Mouse (Mus musculus): ENCODE data around the gene Olfr462. TPM values are rescaled to one million over a fixed set of nuclear protein-coding genes. Genes with fewer than 3 reads are reported as not detected.
"Not testable (repeated sequence)": the region's sequence is repeated elsewhere in the genome, so short reads cannot be mapped to it uniquely, and the experiment has no call there.

Gene Olfr462
- total RNA-seq, 2 experiments from 2014 or later, result not detected

DNA sequence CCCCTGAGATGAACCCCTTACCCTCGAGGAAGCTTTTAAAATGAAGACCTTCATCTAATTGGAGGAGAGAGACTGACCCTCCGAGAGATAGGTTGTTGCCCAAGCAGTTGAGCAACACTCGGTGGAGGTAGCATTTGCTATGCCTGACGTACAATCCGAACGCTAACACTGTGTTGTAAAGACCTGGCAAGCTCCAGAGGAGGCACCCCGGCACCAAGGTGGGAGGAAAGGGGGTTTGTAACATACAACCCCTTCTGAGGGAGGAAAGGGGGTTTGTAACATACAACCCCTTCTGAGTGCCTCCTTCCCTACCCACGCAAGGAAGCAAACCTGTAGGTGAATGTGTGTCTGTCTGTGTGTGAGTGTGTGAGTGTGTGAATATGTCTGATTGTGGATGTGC is 20.3 kb downstream of the Olfr462 start:
- Histone ChIP-seq H3K27ac (no peak overlapping the region), H3K4me3 (no peak overlapping the region)
- TF ChIP-seq CTCF (conservative IDR thresholded peaks at IDR 0.05), result no peak
- no peak for DNase-seq (ENCODE audit: low spot score in 2 of 2)

DNA sequence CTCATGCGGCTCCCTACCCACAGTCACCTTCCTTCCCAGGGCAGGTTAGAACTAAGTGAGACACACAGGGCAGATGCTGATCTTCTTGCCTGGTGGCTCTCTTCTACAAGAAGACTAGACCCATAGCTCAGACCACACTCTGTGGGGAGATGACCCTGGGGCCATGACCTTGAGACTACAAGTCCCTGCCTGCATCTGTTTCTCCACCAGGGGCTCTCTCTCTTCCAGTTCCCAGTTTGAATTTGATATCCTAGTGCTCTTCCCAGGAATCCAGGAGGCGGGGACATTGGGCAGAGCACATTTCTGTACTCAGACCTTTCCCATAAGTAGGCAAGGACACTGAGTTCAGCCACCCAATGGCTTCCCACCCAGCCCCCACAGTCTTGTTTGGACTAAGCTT is 22.0 kb downstream of the Olfr462 start:
- no peak for TF ChIP-seq CTCF (conservative IDR thresholded peaks at IDR 0.05)
- H3K27ac ChIP-seq, result no peak overlapping the region
- DNase-seq (ENCODE audit: low spot score in 2 of 2), result no peak
- H3K4me3 ChIP-seq, result no peak overlapping the region

DNA sequence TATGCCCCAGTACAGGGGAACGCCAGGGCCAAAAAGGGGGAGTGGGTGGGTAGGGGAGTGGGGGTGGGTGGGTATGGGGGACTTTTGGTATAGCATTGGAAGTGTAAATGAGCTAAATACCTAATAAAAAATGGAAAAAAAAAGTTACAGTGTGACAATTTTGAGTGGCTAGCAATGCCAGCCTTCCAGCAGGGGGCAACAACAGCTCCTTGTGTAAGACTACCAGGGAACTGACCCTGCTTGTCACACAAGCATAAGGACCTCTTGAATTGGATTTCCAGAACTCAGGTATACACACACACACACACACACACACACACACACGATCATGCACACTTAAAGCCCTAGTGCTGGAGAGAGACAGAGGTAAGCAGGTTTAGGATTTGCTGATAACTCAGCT is 25.2 kb downstream of the Olfr462 start:
- DNase-seq (ENCODE audit: low spot score in 2 of 2); H3K4me3 ChIP-seq; H3K27ac ChIP-seq: not testable (repeated sequence)
- peak; percentile 51 for TF ChIP-seq CTCF (conservative IDR thresholded peaks at IDR 0.05)

DNA sequence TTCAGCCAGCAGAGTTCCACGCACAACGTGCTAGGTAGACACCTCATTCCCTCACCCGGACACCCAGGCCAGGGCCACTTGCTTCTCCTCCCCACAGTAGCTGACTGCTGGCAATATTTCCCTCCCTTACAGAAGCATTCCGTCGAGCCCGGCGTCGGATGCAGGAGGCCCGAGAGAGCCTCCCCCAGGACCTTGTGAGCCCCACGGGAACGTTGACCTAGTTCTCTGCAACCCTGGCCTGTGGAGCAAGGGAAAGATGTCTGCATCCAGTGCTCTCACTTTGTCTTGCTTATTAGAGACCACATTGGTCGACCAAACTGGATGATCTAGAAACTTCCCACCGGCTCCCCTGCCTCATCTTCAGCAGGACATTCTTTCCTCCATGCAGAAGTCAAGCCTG is 29.3 kb downstream of the Olfr462 start:
- Histone ChIP-seq H3K27ac (no peak overlapping the region), H3K4me3 (no peak overlapping the region)
- DNase-seq (ENCODE audit: low spot score in 2 of 2), result no peak
- no peak for TF ChIP-seq CTCF (conservative IDR thresholded peaks at IDR 0.05)

DNA sequence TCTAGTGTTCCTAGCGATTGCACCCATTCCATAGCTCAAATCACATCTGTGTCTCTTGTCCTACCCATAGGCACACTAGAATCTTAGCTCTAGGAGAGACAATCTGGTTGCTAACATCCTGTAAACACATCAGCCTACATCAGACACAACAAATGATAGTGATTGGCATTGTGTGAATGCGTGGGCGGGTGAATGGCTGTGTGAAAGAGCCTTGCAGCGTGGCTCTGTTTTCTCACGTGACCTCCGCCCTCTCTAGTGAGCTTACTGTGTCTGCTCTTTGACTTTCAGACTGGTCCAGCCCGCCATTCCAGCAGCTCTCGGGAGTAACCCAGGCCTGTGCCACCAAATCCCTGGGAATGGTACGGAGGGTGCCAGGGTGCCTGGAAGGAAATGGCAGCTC is 31.6 kb downstream of the Olfr462 start:
- H3K27ac ChIP-seq, result no peak overlapping the region
- TF ChIP-seq CTCF (conservative IDR thresholded peaks at IDR 0.05), result no peak
- DNase-seq (ENCODE audit: low spot score in 2 of 2), result no peak
- H3K4me3 ChIP-seq, result no peak overlapping the region

DNA sequence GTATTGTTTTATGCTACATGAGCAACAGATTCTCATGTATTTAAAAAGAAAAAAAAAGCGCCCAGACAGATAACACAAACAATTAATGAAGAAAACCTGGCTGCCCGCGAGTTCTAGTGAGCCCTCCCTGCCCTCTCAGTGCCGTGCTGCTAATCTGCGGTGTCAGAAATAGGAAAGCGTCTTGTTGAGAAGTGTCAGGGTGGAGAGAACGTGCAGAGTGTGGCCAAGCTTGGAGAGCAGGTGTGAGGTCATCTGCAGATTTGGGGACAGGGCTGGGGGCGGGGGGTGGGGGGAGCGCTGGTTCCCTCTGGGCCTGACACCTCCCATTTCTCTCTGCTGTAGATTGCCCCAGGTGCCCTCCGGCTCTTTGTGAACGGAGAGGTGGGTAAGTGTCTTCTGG is 32.8 kb downstream of the Olfr462 start:
- H3K27ac ChIP-seq, result no peak overlapping the region
- no peak overlapping the region for H3K4me3 ChIP-seq
- TF ChIP-seq CTCF (conservative IDR thresholded peaks at IDR 0.05), result no peak
- no peak for DNase-seq (ENCODE audit: low spot score in 2 of 2)

DNA sequence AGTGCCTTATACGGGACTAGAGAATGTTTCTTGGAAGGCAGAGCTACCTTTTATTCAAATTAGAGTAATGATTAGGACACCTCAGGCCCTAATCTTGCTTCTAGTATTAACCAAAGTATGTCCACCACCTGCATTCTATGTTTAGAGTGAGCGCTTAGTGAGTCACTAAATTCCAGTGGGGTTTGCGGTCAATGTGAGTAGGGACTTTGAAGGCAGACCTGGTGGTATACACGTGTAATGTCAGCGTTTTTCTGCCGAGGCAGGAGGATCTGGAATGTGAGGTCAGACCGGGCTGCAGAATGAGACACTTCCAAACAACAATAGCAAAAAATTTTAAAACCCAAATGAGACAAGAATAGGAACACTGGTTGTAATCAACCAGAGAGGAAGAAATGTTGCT is 37.5 kb downstream of the Olfr462 start:
- TF ChIP-seq CTCF (conservative IDR thresholded peaks at IDR 0.05), result no peak
- Histone ChIP-seq H3K27ac (no peak overlapping the region), H3K4me3 (no peak overlapping the region)
- DNase-seq (ENCODE audit: low spot score in 2 of 2), result no peak

DNA sequence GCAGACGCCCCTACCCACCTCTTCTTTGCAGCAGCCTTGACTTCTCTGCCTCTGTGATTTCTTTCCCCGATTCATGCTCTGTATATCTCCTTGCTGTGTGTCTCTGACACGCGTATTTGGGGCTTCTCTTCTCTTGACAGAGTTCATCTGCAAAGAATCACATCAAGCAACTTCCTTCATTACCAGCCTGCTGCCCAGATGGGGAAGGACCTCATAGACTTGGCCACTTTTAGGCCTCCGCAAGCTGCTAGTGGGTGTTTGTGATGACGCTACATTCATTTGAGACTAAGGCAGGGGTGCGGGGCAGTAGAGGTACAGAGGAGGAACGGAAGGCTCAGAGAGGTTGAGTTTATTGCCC is 38.5 kb downstream of the Olfr462 start:
- peak overlapping the region; percentile 88 for H3K27ac ChIP-seq
- TF ChIP-seq CTCF (conservative IDR thresholded peaks at IDR 0.05), result no peak
- peak overlapping the region; percentile 67 for H3K4me3 ChIP-seq
- DNase-seq (ENCODE audit: low spot score in 2 of 2), result peak; percentile 10 to 18

DNA sequence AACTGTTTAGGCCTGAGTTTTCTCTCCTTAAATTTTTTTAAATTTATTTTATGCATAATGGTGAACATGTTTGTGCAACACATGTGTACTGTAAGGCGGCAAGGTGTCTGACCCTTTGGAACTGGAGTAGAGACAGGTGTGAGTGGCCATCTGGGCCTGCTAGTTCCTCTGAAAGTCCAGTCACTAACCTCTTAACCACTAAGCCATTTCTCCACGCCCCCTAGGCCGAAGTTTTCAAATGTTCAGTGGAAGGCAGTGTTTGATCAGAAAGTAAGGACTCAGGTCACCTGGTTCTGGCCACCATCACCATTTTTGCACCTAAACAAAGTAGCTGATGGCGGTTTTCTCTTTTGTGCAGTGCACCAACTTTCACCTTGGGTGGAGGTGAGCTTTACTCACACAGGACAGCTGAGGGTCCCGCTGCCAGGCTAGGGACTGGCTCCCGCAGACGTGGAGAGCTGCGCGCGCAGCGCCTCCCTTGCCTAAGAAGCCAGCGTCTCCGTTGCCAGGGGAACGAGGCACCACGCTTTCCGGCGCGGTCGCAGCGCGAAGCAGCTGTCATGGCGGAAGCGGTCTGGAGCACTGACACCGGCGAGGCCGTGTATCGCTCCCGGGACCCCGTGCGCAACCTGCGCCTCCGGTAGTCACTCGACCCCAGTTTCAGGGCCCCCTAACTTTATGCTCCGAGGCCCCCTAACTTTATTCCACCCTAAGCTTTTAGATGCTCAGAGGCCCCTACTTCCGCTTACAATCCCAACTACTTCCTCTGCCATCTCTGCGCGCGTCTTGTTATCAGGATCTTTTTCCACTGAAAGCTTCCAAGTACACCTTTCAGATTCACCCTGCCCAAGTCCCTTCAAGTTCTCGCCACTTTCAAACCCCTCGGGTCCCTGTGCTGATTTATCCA is 39.1 kb downstream of the Olfr462 start, which contains the start of gene Mks1:
TSS of gene Mks1 (plus strand) at position 526 of the 907 bp plus-strand sequence.
- TF ChIP-seq CTCF (conservative IDR thresholded peaks at IDR 0.05), result 0 out of 2 replicates have a peak, but pooled peaks have one; percentile 7
- peak; percentile 84 to 88 for DNase-seq (ENCODE audit: low spot score in 2 of 2)
- Histone ChIP-seq H3K27ac (peak within 1 kb of the TSS; percentile 88), H3K4me3 (peak within 1 kb of the TSS; percentile 67)

DNA sequence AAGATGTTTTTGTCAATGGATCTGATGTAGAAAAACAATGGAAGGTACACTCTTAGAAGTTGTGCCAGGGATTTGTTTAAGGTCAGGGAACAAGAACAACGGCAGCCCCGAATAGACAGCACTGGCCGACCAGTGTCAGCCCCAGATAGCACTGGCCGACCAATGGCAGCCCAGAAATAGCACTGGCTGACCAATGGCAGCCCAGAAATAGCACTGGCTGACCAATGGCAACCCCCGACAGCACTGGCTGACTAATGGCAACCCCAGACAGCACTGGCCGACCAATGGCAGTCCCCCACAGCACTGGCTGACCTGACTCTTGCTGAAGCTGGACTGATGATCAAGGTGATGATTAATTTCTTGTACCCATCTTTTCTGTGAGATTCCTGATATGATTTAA is 44.2 kb downstream of the Olfr462 start:
- TF ChIP-seq CTCF (conservative IDR thresholded peaks at IDR 0.05), result no peak
- no peak overlapping the region for H3K4me3 ChIP-seq
- DNase-seq (ENCODE audit: low spot score in 2 of 2), result no peak
- H3K27ac ChIP-seq, result no peak overlapping the region

DNA sequence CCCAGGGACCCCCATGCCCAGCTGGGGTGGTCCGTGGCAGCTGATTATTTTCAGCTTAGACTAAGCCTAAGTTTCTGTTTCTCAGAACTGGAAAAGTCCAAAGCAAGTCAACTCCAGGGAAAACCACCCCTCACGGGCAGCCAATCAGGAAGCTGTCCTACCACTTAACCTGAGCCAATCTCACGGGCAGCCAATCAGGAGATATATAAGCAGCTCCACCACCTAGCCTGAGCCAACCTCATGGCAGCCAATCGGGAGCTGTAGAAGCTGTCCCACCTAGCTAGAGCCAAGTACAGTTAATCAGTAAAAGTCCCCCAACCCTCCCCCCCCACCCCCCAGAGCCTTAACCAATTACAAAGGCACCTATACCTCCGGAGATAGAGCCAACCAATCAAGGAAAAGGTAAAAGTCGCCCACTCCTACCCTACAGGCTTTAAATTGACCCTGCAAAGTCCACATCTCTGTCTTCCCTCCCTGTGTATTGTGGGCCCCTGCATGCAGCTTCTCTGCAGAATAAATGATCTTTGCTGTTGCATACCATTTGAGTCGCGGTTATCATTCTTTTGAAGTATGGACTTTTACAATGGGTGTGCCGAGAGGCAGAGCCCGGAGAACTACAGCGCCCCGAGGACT is 45.0 kb downstream of the Olfr462 start:
- TF ChIP-seq CTCF (conservative IDR thresholded peaks at IDR 0.05), result no peak
- no peak for DNase-seq (ENCODE audit: low spot score in 2 of 2)
- H3K27ac ChIP-seq, result no peak overlapping the region
- H3K4me3 ChIP-seq, result no peak overlapping the region

DNA sequence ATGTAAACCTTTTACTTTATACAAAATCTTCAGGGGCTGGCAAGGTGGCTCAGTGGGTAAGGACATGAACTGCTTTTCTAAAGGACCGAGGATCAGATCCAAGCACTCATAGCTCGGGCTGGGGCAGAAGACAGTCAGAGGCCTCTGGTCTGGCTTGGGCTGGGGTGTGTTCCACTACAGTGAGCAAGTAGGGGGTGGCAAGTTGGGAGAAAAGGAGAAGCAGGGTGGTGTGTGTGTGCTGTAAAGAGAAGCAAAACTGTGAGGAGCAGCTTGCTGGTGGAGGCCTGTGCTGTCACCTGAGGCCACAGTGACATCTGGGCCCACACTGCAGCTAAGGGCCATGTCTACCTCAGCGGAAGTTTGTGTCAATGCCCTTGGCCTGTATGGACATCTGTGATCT is 50.6 kb downstream of the Olfr462 start:
- no peak overlapping the region for H3K4me3 ChIP-seq
- DNase-seq (ENCODE audit: low spot score in 2 of 2), result no peak
- TF ChIP-seq CTCF (conservative IDR thresholded peaks at IDR 0.05), result no peak
- H3K27ac ChIP-seq, result no peak overlapping the region

DNA sequence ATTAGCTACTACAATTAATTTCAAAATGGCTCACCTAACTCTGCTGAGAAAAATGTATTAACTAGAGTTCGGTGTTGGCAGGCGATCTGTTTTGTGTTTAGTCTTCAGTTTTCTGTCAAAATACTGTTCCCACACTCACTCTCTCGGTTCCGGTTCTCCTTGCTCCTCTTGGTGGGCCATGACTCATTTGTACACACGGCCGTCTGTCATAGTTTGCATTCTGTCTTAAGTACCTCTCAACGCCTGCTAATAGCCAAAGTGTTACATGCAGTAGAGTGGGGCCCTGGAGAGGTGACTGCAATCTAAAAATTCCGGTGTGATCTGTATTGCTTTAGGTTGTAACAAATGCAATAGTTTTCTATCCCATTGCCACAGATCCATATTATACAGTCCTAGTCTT is 51.4 kb downstream of the Olfr462 start:
- no peak overlapping the region for H3K27ac ChIP-seq
- TF ChIP-seq CTCF (conservative IDR thresholded peaks at IDR 0.05), result no peak
- no peak for DNase-seq (ENCODE audit: low spot score in 2 of 2)
- H3K4me3 ChIP-seq, result no peak overlapping the region

Other genes with a start within 250 kb of the Olfr462 start
- gene Rnf43, start 229.5 kb downstream of the Olfr462 start, total RNA-seq (2021), result 1 to 10 TPM; 3.1 to 3.9 TPM
- 10 to 100 TPM; 72.1 to 72.8 TPM for gene Supt4a, start 154.7 kb downstream of the Olfr462 start, total RNA-seq (2021)
- gene Tspoap1, start 131.7 kb downstream of the Olfr462 start, total RNA-seq (2021), result 100 to 1,000 TPM; 155 to 175 TPM
- not detected for gene Mpo, start 98.7 kb downstream of the Olfr462 start, total RNA-seq (2021)
- under 1 TPM; 0.27 to 0.64 TPM for gene Lpo, start 64.0 kb downstream of the Olfr462 start, total RNA-seq (2021)
- gene Mks1, start 39.1 kb downstream of the Olfr462 start, total RNA-seq (2021), result 1 to 10 TPM; 5.7 to 5.9 TPM
- gene Epx, start 16.7 kb downstream of the Olfr462 start, total RNA-seq (2021), result not detected
- not detected for gene Olfr463, start 5.1 kb upstream of the Olfr462 start, total RNA-seq (2021)
- not detected for gene Olfr464, start 28.7 kb upstream of the Olfr462 start, total RNA-seq (2021)
- gene Dynll2, start 95.3 kb upstream of the Olfr462 start, total RNA-seq (2021), result 100 to 1,000 TPM; 447 to 467 TPM
- 100 to 1,000 TPM; 234 TPM for gene Srsf1, start 155.1 kb upstream of the Olfr462 start, total RNA-seq (2021)
- gene Vezf1, start 176.0 kb upstream of the Olfr462 start, total RNA-seq (2021), result 10 to 100 TPM; 22.0 to 22.7 TPM
- 10 to 100 TPM; 31.1 to 35.3 TPM for gene Cuedc1, start 205.8 kb upstream of the Olfr462 start, total RNA-seq (2021)

Data from layer of hippocampus, adult 2 months (tissue).